Mouse (Mus musculus): Measurements from ENCODE around the gene Rbfox2.

Rbfox2 gene

GRCm38 (mm10) chr15:77031271-77031670 is 275.5 kb downstream of the Rbfox2 start:
- DNase-seq (ENCODE audit: low spot score), result no peak

DNA sequence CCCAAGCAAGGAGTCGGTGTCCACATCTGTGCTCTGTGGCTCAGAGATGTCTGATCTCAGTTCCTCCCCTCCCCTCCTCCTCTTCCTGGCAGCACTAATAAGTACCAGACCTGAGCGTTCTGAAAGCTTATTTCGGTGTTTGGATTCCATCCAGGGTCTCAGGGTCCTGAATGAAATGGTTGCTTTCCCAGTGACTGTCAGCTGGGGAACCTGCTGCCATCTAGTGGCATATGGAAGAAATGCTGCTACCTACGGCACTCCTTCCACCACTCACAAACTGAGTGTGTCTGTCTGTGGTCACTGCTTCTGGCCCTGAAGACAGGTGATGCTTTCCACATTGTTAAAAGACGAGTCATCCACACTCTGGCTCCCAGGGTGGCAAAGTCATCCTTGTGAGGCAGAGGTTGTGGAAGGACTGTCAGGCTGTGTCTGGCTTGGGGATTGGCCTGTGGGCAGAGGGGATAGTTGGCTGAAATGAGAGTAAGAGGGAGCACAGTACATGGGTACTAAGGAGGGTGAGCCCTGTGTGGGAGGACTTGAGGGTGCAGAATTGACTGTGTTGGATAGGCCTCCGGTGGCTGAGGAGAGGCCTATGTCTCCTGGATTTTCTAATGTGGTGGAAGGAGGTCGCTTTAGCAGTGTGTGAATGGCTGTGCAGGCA is 277.3 kb downstream of the Rbfox2 start:
- no peak for DNase-seq (ENCODE audit: low spot score)
